Comparison of ENCODE assay signal across 14 mouse cellular contexts in the genomic region with DNA sequence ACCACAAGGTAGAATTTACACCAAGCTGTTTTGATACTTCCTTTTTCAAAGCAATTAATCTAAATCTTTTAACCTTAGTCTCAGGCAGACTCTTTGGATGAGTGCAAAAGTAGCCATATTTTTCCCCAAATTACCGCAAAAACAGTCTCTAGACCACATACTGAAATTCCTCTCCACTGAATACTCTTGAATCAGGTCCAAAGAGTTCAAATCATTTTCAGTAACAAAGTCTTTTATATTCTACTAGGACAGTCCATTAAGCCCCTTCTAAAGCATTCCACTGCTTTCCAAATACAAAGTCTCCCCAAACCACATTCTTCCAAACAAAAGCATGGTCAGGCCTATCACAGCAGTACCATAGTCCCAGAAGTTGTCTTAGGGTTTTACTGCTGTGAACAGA.
DNase-seq lines count a peak whose midpoint lies in the region.
"Had no signal": no experiment of that assay in that cellular context is flagged by ENCODE, and none has a peak within 500 bp of the region (broad histone marks: within the 10 kb centered on the region; RNA-seq: fewer than 3 reads in every experiment).

No protein-coding gene starts in this region.

- DNase-seq in Muller cell, postnatal 12 days (ENCODE audit: inconsistent ontology term): peak; percentile 91
- no peak for DNase-seq in heart, adult 18-20 months
- DNase-seq: adrenal gland, adult 2 months; adrenal gland, adult 8-10 months; adrenal gland, postnatal 10 days; adrenal gland, postnatal 14 days; adrenal gland, postnatal 25 days; adrenal gland, postnatal 36 days; B cell, adult 2 months; cerebellum, adult 11 months; cerebellum, adult 11-12 months; cerebellum, adult 18-20 months; cerebellum, adult 2 months; cerebellum, adult 8-10 months had no signal
